Mouse (Mus musculus) adrenal gland, adult 8-10 months (tissue): ENCODE data around the gene Pkdcc. TPM values are rescaled to one million over a fixed set of nuclear protein-coding genes. Genes with fewer than 3 reads are reported as not detected.

Source experiments
- DNase-seq: peaks from one replicate; pipeline ENCODE4 v3.0.0; 2022
- total RNA-seq, 4 experiments: library from RNA; stranded (reverse); gene quantifications; 2 replicates each; pipeline ENCODE4 v1.2.4; 2022

Gene Pkdcc
- total RNA-seq: 100 to 1,000 TPM in 2 of 4 experiments, 10 to 100 TPM in 2; 43.0 to 255 (median 85.3) TPM

DNA sequence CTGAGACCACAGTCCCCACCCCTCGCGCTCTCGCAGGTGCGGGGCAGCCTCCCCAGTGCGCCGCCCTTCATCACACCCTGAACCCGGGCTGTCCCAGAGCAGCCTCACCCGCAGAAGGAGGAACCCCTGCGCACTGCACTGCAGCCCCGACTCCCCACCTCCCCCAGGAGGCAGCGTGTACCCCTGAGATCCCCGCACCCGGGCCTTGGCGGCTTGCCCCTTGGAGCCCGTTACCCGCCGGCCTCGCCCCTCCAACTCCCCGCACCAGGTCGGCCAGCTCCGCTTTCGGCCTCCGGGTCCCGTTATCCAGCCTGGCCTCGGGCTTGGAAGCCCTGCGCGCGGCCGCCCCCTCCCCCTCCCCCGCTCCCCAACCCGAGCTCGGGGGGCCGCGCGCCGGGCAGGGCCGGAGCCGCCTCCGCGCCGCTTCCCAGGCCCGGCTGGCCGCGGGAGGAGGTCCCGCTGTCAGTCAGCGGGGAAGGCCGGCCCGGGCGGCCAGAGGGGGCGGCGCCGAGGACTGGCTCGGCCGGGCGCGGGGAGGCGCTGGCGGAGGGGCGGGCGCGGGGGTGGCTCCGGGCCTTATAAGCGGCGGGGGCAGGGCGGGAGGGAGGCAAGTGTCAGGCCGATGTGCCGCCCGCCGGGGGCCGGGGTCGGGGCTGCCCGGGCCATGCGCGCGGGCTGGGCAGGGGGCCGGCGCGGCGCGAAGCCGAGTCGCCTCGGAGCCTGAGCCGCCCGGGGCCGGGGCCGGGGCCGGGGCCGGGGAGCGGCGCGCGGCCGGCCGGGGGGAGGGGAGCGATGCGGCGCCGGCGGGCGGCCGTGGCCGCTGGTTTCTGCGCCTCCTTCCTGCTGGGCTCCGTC lies at the start of gene Pkdcc:
TSS of gene Pkdcc (plus strand) at position 619 of the 855 bp plus-strand sequence.
- DNase-seq: peak; percentile 83

DNA sequence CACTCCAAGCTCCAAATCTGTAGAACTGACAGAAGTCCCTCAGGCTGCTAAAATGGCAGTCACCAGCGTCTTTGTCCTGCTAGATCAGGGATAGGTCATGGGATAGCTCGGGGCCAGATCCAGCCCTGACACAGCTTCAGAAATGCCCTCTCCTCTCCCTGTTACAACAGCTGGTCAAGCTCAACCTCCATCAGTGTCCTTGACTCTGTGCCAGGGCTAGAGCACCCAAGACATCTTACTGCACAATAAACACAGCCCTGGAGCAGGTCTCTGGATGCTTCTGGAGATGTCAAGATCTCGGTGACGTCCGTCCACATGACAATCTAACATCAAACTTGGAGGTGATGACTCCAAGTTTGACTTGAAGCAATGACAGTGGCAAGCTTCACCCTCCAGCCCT lies 48.9 kb upstream of the Pkdcc start:
- DNase-seq: no peak

DNA sequence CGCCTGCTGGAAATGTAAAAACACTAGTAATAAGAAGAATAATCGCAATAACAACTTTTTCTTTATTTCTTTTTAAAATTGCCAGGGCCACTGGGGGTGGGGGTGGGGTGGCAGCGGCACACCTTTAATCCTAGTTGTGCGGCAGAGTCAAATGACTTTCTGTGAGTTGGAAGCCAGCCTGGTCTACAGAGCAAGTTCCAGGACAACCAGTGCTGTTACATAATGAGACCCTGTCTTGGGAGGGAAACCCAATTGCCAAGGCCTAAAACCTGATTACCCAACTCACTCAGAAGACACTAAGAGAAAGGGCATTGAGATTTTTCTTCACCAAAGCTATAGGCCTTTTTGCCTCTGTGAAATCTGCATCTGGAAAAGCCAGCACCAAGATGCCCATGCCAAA lies 38.9 kb upstream of the Pkdcc start:
- no peak for DNase-seq

DNA sequence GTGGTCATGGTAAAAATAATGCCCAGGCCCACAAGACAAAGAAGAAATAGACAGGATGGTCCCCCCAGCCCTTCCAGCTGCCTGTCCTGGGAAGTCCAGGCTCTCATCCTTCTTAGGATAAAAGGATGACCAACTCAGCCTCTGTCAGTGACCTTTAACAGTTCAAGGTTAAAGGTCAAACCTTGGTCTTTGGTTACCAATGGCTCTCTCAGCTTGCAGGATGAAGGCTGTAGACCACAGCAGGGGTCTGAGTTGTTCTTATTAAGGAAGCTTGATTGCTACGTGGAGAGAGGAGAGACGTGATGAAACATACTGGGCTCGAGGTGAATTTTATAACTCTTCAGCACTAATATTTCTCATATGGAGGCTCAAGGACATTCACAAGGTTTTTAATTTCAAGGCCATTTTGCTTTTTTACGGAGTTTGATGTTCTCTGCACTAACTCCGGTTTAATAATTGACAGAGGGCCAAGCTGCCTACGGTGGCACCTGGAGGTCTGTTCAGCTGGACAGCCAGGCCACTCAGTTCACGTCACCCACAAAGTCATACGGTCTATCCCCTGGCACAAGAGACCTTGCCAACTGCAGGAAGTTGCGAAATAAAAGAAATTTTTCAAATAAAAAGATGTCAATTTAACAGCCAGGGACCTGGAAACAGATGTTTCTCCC lies 36.5 kb upstream of the Pkdcc start:
- DNase-seq: no peak

DNA sequence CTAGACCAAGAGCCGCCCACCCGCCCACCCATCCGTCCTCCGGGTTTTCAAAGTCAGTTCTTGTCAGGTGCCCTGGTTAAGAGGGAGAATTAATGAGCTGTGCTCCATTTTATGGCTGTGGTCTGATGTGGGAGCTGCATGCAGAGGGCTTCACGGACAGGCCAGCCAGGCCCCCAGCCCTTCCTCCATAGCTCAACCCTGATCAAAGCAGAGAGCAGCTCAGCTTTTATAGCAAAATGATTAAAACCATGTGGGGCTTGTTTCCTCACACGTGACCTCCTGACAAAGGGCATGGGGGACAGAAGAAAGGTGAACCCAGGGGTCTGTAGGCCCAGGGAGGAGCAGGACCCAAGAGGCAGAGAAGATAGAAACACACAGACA lies 36.0 kb upstream of the Pkdcc start:
- no peak for DNase-seq

DNA sequence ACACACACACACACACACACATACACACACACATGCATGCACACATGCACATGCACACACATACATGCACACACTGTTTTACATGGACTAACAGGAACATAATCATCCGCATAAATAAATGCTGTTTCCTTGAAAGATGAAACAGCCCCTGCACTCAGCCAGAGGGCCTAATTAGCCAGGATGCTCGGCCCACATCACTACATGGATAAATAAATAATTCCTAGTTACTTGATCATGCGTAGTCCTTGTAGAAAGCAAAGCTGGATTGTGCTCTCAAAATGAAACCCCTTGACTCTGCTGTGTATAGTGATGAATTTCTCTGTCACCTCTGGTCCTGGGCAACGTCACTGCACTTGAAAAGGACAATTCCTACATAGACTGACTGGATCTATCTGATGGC lies 35.5 kb upstream of the Pkdcc start:
- DNase-seq: no peak

DNA sequence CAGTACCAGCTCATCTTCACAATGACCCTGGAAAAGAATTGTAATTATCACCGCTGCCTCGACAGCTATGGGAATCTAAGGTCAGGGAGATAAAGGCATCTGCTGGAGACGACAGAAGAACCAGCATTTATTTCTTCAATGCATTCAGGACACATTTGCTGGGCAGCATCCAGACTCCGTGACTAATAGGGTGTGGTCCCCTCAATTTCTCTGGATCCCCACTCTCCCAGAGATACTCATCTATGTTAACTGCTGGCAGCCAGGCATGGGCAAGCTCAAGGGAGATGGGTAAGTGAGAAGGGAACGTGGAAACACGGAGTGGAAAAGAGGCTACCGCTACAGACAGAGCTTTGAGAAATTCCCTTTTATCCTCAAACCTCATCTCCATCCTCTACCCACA lies 34.0 kb upstream of the Pkdcc start:
- DNase-seq: no peak

DNA sequence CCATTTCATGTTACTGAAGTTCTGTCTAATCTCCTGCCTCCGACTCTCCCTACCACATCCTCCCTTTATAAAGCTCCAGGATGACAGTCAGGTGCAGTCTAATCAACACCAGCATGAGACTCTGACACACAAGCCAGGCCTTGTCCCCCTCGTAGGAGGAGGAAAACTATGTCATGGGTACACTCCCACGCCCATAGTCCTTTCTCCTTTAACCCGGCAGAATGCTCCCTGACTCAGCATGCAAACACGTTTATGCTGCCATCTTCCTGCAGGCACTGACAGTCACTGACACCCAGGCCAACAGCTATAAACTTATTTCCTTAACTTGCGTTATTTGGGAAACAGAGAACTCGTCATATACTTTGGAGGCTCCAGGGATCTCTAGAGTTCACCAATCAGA lies 33.5 kb upstream of the Pkdcc start:
- no peak for DNase-seq

DNA sequence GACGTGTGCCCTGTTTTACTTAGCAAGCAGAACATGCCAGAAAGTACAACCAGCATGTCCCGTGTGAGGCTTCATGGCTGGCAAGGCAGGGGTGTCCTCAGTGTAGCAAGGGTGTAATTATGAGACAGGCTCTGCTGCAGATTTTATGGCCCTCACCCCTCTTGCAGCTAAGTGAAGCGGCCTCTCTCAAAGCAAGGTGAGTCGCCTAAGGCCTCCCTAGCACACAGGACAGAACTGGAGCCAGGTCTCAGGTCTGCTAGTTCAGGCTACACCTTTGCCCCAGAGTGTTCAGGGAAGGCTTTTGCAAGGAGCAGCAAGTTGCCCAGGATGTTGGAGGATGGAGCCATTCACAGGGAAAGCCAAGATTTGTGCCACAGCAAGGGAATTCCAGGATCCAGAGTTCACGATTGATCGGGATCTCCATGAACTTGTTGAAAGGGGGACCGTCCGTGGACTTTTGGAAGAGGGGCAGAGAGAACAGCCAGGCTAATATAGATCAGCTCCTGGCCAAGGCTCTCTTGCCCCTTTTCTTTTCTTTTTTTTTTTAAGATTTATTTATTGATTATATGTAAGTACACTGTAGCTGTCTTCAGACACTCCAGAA lies 32.9 kb upstream of the Pkdcc start:
- no peak for DNase-seq

DNA sequence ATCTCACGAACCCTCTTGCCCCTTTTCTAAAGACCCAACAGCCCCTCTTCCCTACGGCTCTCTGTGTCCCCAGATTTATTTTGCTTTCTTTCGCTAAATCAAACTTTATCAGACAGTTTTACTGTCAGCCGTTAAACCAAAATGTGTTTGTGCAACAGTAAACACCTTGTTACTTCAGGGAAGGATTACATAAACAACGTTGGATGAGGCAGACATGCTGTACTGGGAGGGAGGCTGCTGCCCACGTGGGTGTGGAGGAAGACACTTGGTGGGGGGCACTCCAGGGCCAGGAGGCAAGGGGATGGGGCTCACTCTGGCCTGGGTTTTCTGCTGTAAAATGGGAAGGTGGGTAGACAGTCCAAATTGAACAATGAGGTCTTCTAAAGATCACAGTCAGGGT lies 32.3 kb upstream of the Pkdcc start:
- DNase-seq: no peak

DNA sequence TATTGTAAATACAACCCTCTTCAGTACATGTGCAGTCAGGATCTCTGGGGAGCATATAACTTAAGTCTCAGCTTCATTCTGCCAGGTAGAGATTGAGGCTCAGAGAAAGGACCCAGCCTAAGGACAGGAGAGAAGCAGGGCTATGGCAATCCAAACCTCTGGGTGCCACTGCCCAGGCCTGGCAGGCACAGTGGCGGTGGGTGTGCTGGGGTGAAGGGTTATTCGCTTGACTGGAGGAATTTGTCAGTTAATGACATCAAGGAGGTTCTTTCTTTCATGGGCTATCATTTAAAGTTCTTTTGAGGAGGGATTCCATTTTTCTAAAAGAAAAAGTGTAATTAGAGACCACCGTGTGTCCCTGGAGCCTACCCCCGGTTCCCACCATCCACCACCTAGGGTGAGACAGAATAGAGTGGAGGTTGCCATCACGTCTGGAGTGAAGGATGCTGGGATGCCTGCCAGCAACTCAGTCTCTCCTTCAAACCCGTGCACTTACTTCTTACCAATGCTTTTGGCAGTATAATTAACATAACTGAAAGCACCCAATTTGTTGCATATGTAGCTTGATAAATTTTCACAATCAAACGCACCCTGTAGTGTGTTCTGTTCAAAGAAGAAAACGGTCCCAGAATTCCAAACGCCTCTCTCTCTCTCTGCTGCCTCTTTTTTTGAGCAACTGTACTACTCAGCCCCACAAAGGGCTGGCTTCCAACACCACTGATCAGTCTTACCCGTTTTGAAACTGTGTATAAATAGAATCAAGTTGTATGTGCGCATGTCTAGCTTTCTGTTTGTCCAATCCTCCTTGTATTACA lies 27.1 kb upstream of the Pkdcc start:
- no peak for DNase-seq

DNA sequence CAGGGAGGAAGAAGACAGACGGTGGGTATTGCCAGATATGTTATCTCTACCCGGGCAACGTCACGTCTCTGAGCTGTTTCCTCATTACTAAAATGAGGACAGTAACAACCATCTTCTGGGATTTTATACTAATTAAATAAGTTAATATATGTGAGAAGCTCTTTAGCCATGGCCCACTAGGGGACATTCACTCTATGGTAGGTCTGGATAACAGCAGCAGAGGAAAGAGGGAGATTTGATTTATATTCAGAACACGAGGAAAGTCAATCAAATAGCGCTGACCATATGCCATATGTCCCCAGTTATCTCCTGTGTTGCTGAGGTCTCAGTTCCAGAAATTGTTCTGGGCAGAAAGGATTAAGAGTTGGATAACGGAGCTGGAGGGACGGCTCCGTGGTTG lies 24.3 kb upstream of the Pkdcc start:
- no peak for DNase-seq

DNA sequence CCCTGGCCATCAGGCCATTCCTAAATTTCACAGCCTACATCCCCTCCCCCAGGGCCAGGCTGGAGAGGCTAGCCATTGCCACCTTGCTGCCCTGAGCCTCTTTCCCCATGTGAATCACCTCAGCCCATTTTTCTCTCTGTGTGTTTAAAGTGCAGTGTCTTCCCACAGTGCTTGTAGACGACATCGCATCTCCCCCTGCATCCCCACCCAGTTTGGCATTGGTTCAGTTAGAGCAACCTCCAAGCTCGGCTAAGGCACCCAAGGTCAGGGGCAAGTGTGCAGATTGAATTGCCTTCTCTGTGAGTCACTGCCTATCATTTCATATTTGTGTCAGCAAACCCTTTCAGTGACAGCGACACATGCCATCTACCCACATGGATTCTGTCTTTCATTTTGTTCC lies 20.6 kb upstream of the Pkdcc start:
- DNase-seq: peak; percentile 85

DNA sequence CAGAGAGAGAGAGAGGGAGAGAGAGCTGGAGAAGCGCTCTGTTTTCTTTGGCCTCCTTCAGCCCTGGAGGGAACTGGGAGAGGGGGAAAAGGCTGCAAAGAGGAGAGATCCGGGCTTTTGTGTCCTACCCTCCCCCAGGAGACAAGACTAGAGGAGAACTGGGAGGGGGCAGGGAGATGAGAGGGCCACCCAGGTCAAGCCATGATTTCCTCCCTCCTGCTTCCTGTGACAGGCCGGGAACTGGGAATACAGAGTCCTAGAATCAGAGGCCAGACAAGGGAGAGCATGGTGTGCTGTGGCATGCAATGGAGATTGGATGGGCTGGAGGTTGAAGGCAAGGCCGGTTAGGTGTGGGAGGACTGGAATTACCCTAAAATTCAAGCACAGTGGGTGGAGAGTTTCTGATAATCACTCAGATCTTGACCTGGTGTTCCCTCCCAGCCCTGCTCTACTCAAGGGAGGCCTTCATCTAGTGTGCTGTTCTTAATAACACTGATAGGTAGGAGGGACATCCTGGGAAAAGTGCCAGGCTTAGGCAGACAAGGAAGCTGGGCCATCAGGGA lies 17.6 kb upstream of the Pkdcc start:
- no peak for DNase-seq

DNA sequence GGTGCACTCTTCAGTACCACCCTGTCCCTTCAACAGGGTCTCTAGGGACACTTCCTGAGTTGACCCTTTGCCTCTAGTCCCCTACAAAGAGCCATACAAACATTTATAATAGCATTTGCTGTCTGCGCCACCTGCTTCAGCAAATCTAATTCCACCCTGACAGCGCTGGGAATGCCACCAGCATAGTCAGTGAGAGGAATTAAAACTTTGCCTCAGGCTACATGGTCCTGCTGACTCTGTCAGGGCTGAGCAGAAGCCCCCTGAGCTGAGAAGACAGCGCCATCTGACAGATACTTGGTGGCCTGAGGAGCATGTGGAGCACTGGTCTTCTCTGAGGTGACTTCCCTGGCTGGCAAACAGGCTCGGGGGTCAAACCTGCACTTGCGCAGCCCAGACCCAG lies 14.6 kb upstream of the Pkdcc start:
- DNase-seq: no peak

DNA sequence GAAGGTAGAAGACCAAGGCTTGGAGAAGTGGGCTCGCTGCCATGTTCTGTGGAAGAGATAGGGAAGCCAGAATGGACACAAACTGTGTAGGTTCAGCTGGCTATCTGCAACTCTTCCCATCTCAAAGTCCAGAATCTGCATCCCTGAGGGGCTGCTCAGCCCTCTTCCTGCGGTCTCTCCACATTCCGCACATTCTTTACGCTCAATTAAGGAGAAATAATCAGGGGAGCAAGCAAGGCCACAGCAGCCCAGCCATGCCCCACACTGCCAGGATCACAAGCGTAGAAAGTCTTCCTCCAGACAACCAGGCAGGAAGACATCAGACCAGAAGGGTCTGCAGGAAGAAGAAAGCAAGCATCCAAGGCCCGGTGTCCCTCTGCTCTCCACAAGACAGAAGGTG lies 13.8 kb upstream of the Pkdcc start:
- no peak for DNase-seq

DNA sequence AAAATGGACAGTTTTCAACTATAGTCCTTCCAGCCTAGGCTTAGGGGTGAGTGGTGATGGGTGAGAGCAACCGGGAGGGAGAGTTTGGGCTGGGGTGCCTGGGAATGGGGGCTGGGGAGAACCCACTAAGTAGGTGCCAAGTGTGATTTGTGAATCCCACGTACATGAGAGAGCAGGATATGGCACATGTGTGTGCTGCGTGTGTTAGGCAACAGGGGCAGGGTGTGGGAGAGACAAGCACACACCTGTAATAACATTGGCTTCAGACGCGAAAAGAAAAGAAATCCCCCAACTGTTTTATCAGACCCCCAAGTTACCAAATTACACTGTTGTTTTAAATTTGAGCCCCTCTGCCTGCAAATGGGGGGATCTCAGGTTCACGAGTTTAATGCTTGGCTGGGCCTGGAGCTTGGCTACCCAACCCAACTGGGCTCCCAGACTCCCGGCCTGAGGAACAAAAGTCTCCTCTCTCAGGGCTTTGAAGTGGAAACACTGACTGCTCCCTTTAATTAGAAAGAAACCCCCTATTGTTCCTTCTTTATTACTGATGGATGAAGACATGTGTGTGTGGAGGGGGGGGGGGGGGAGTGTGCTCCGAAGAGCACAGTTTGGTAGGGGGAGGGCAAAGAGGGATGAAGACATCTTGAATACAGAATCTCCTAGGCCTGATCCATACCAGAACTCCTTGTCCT lies 11.3 kb upstream of the Pkdcc start:
- no peak for DNase-seq

DNA sequence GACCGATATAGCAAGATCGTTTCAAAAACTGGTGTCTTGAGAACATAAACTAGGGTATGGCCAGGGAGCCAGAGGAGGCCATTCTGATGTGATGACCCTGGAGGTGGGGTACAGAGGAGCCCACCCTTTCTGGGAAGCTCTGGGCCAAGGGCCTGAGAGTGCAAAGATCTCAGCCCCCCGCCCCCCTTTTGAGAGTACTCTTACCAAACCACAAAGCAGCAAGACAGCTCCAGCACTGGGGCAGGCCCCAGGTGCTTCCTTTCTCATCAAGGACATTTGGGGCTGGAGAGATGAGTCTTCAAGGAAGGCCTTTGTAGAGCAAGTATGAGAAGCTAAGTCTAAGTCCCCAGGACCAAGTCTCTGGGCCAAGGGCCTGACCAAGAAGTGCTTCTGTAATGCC lies 7.8 kb upstream of the Pkdcc start:
- no peak for DNase-seq

DNA sequence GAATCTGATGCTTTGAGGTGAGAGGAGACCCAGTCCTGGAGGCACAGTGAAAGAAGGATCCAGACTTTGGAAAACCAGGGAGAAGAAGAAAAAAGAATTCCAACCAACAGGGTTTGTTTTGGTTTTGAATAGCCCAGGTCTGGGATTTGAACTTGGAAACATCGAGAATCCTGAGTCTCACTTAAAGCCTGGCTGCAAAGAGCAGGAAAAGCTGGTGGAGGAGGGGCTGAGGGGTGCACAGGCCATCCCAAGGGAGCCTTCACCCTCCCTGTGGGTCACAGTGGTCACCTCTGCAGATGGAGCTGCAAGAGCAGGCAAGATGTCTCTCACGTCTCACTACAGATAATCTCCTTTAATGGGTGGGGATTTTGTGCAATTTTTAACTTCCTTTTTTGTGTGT lies 6.6 kb upstream of the Pkdcc start:
- no peak for DNase-seq

DNA sequence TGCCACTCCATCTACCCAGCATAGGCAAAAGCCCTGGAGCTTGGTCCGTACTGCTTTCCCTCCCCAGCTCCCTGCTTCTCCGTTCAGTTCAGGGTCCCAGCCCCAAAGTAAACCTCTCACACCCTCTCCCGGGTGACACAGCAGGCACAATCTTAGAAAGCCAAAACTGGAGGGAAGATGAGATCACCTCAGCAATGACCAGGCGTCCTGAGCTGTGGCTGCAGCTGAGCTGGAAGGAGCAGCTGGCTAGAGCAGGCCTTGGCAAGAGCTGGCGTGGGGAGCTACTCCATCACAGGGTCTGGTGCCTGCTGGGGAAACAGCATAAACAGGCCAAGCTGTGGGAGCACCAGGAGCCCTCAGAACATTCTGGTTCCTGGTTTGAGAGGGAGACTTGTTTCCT lies 4.6 kb upstream of the Pkdcc start:
- no peak for DNase-seq

DNA sequence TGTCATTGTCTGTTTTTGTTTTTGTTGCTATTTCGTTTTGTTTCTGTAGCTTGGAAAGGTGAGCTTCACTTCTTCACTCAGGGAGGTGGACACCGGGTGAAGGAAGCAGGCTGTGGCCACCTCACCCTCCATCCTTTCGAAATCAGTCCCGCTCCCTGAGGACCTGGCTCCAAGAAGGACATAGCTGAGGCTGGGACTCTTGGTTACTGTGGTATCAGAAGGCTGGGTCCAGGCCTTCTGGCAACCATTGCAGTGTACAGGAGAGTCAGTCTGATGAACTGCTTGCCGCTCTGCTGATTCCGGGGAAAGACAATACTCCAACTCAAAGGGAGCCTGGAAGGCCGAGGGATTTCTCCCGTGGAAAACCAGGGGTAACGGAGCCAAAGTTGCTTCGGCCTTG lies 3.9 kb upstream of the Pkdcc start:
- DNase-seq: no peak

DNA sequence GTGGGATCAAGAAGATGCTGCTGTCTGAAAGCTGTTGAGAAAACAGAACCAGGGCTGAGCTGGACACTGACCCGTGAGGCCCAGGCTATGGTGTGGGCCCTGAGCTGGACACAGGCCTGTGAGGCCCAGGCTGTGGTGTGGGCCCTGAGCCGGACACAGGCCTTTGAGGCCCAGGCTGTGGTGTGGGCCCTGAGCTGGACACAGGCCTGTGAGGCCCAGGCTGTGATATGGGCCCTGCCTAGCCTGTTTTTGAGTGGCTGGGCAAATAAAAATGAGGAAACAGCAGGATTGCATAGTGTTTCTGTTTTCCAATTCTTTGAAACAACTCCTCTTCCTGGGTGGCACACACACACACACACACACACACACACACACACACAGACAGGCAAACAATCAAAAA lies 2.7 kb upstream of the Pkdcc start:
- no peak for DNase-seq
